In genomic region chr5:65505786-65506185, GRCm38 (mm10) we compare ENCODE assay signal across 8 mouse cellular contexts. TPM values are rescaled to one million over a fixed set of nuclear protein-coding genes. Genes with fewer than 3 reads are reported as not detected.
DNase-seq lines count a peak whose midpoint lies in the region; ATAC-seq and TF ChIP-seq lines count a peak whose summit lies in the region.

No protein-coding gene starts in this region.

- H3K36me3 ChIP-seq in stomach, embryonic 14.5 days (ENCODE audit: control insufficient read depth, insufficient read depth, low read length), result no peaks in the 10 kb centered on the region
- no peaks in the 10 kb centered on the region for H3K36me3 ChIP-seq in stomach, postnatal 0 days (ENCODE audit: control insufficient read depth, insufficient read depth, low read length)
- H3K36me3 ChIP-seq in intestine, postnatal 0 days (ENCODE audit: control insufficient read depth, insufficient read depth), result no peaks in the 10 kb centered on the region
- no peaks in the 10 kb centered on the region for H3K36me3 ChIP-seq in midbrain, embryonic 12.5 days

- no peaks in the 10 kb centered on the region for H3K4me1 ChIP-seq in stomach, embryonic 14.5 days (ENCODE audit: control insufficient read depth, insufficient read depth, low read length)
- no peaks in the 10 kb centered on the region for H3K4me1 ChIP-seq in stomach, postnatal 0 days (replicated peaks; ENCODE audit: control insufficient read depth, insufficient read depth)
- no peaks in the 10 kb centered on the region for H3K4me1 ChIP-seq in intestine, postnatal 0 days (replicated peaks; ENCODE audit: control insufficient read depth, insufficient read depth, low read length)
- H3K4me1 ChIP-seq in midbrain, embryonic 12.5 days, result no peaks in the 10 kb centered on the region

- H3K4me2 ChIP-seq in stomach, embryonic 14.5 days (replicated peaks; ENCODE audit: low read depth, low read length), result peak overlapping the region; percentile 29; the same call in 1 of the 2 replicates
- H3K4me2 ChIP-seq in stomach, postnatal 0 days (replicated peaks; ENCODE audit: low read depth), result no peak overlapping the region
- H3K4me2 ChIP-seq in intestine, postnatal 0 days (replicated peaks; ENCODE audit: low read depth), result peak overlapping the region; percentile 51
- peak overlapping the region; percentile 23; the same call in 1 of the 2 replicates for H3K4me2 ChIP-seq in midbrain, embryonic 12.5 days (replicated peaks)

- H3K9ac ChIP-seq in stomach, embryonic 14.5 days (replicated peaks; ENCODE audit: low read depth, low read length), result no peak overlapping the region
- no peak overlapping the region for H3K9ac ChIP-seq in stomach, postnatal 0 days (ENCODE audit: low read length)
- no peak overlapping the region for H3K9ac ChIP-seq in intestine, postnatal 0 days (ENCODE audit: low read depth, low read length)
- H3K9ac ChIP-seq in midbrain, embryonic 12.5 days (replicated peaks), result no peak overlapping the region

- peak; percentile 28 to 65 for DNase-seq in adrenal gland, adult (ENCODE audit: inconsistent age in 2 of 2, low spot score in 1 of 2)
- DNase-seq in adrenal gland, adult 18-20 months (ENCODE audit: low spot score in 2 of 2), result no peak
- DNase-seq in stomach, postnatal 0 days (ENCODE audit: low spot score), result no peak
- no peak for DNase-seq in layer of hippocampus, adult 9-10 months (ENCODE audit: low spot score)
- no peak for DNase-seq in left cerebral cortex, adult 18-20 months (ENCODE audit: low spot score in 2 of 2)

- no peak for ATAC-seq in stomach, embryonic 14.5 days (ENCODE audit: insufficient number of reproducible peaks, insufficient read depth, low FRiP score, low read depth)
- no peak for ATAC-seq in stomach, postnatal 0 days (ENCODE audit: low FRiP score, low TSS enrichment)
- no peak for ATAC-seq in intestine, postnatal 0 days
- no peak for ATAC-seq in midbrain, embryonic 12.5 days (ENCODE audit: low FRiP score, low read depth)

- TF ChIP-seq CTCF in stomach, postnatal 0 days (IDR thresholded peaks at IDR 0.05; ENCODE audit: low read depth), result no peak
- no peak for TF ChIP-seq CTCF in intestine, postnatal 0 days (IDR thresholded peaks at IDR 0.05; ENCODE audit: low read depth)

- H3K4me3 ChIP-seq in stomach, embryonic 14.5 days (ENCODE audit: low read depth, low read length), result no peak overlapping the region
- no peak overlapping the region for H3K4me3 ChIP-seq in stomach, postnatal 0 days (ENCODE audit: low read depth, low read length)
- no peak overlapping the region for H3K4me3 ChIP-seq in intestine, postnatal 0 days (ENCODE audit: low read depth, low read length)
- H3K4me3 ChIP-seq in midbrain, embryonic 12.5 days, result no peak overlapping the region

- WGBS in stomach, embryonic 14.5 days, result 8% methylated on average over 8 of the region's 8 CpGs
- 8% methylated on average over 8 of the region's 8 CpGs for WGBS in stomach, postnatal 0 days
- WGBS in intestine, postnatal 0 days, result 14% methylated on average over 8 of the region's 8 CpGs
- WGBS in midbrain, embryonic 12.5 days, result 10% methylated on average over 8 of the region's 8 CpGs

- no peaks in the 10 kb centered on the region for H3K27me3 ChIP-seq in stomach, embryonic 14.5 days (ENCODE audit: control insufficient read depth, insufficient read depth, low read length)
- no peaks in the 10 kb centered on the region for H3K27me3 ChIP-seq in stomach, postnatal 0 days (ENCODE audit: control insufficient read depth, insufficient read depth, low read length)
- H3K27me3 ChIP-seq in intestine, postnatal 0 days (replicated peaks; ENCODE audit: control insufficient read depth, insufficient read depth, low read length), result no peaks in the 10 kb centered on the region
- no peaks in the 10 kb centered on the region for H3K27me3 ChIP-seq in midbrain, embryonic 12.5 days

- H3K27ac ChIP-seq in stomach, embryonic 14.5 days (ENCODE audit: low read length), result no peak overlapping the region
- no peak overlapping the region for H3K27ac ChIP-seq in stomach, postnatal 0 days (replicated peaks)
- no peak overlapping the region for H3K27ac ChIP-seq in intestine, postnatal 0 days (ENCODE audit: low read depth, low read length)
- H3K27ac ChIP-seq in midbrain, embryonic 12.5 days (replicated peaks), result no peak overlapping the region

- no peak for TF ChIP-seq EP300 in stomach, postnatal 0 days (optimal IDR thresholded peaks at IDR 0.05)

- H3K9me3 ChIP-seq in stomach, embryonic 14.5 days (ENCODE audit: control insufficient read depth, low read depth, low read length), result no peaks in the 10 kb centered on the region
- no peaks in the 10 kb centered on the region for H3K9me3 ChIP-seq in stomach, postnatal 0 days (ENCODE audit: control insufficient read depth, low read length)
- H3K9me3 ChIP-seq in intestine, postnatal 0 days (ENCODE audit: control insufficient read depth), result no peaks in the 10 kb centered on the region
- H3K9me3 ChIP-seq in midbrain, embryonic 12.5 days, result no peaks in the 10 kb centered on the region

RNA-seq across cellular contexts. Expression of gene Gm43552, which starts 13.2 kb away (rescaled TPM):
- total RNA-seq in adrenal gland, adult 18-20 months (2021), result 1 to 10 TPM in 1 of 2 experiments, not detected in 1; 1.2 TPM
- not detected in 2 replicates for polyA plus RNA-seq in stomach, embryonic 14.5 days (2014; fragmentation: Nextera tagmentation; extraction: Ambion mirVana)
- polyA plus RNA-seq in stomach, postnatal 0 days (2015; fragmentation: Nextera tagmentation; extraction: Ambion mirVana), result not detected in 2 replicates
- polyA plus RNA-seq in intestine, postnatal 0 days (2015; fragmentation: Nextera tagmentation; extraction: Ambion mirVana), result not detected in 2 replicates
- not detected in 2 replicates for polyA plus RNA-seq in midbrain, embryonic 12.5 days (2016; fragmentation: Nextera tagmentation; extraction: Ambion mirVana)
- 1 to 10 TPM; 2.0 to 3.0 TPM for total RNA-seq in left cerebral cortex, adult 18-20 months (2021)

RNA-seq across cellular contexts. Expression of gene Smim14, which starts 31.2 kb away (rescaled TPM):
- total RNA-seq in adrenal gland, adult 18-20 months (2021), result 100 to 1,000 TPM; 166 to 180 TPM
- polyA plus RNA-seq in stomach, embryonic 14.5 days (2014; fragmentation: Nextera tagmentation; extraction: Ambion mirVana), result 133 and 149 TPM in 2 replicates
- polyA plus RNA-seq in stomach, postnatal 0 days (2015; fragmentation: Nextera tagmentation; extraction: Ambion mirVana), result 355 and 360 TPM in 2 replicates
- polyA plus RNA-seq in intestine, postnatal 0 days (2015; fragmentation: Nextera tagmentation; extraction: Ambion mirVana), result 250 and 257 TPM in 2 replicates
- 117 and 118 TPM in 2 replicates for polyA plus RNA-seq in midbrain, embryonic 12.5 days (2016; fragmentation: Nextera tagmentation; extraction: Ambion mirVana)
- total RNA-seq in left cerebral cortex, adult 18-20 months (2021), result 100 to 1,000 TPM; 158 to 178 TPM

RNA-seq across cellular contexts. Expression of gene Ube2k, which starts 31.2 kb away (rescaled TPM):
- total RNA-seq in adrenal gland, adult 18-20 months (2021), result 100 to 1,000 TPM in 1 of 2 experiments, 10 to 100 TPM in 1; 92.4 to 105 TPM
- polyA plus RNA-seq in stomach, embryonic 14.5 days (2014; fragmentation: Nextera tagmentation; extraction: Ambion mirVana), result 128 and 138 TPM in 2 replicates
- 130 and 136 TPM in 2 replicates for polyA plus RNA-seq in stomach, postnatal 0 days (2015; fragmentation: Nextera tagmentation; extraction: Ambion mirVana)
- 102 and 111 TPM in 2 replicates for polyA plus RNA-seq in intestine, postnatal 0 days (2015; fragmentation: Nextera tagmentation; extraction: Ambion mirVana)
- 175 and 178 TPM in 2 replicates for polyA plus RNA-seq in midbrain, embryonic 12.5 days (2016; fragmentation: Nextera tagmentation; extraction: Ambion mirVana)
- 100 to 1,000 TPM; 117 to 123 TPM for total RNA-seq in left cerebral cortex, adult 18-20 months (2021)

Comparison
In these comparisons a context has a peak if more than half of its experiments do, and no peak if none do; other contexts are left out.
1. DNase-seq: peak in adrenal gland, adult (2 of 2); none in adrenal gland, adult 18-20 months (0 of 2), stomach, postnatal 0 days (single experiment), layer of hippocampus, adult 9-10 months (single experiment) and left cerebral cortex, adult 18-20 months (0 of 2).